Mouse (Mus musculus) cerebral cortex, adult 2 months (tissue): ENCODE data around the gene 1700123O20Rik.

Experiments
- WGBS: fragments of 180-500 bp; shearing (Covaris S2); methylation state at CpG from one replicate; pipeline ENCODE4 v1.1.7; 2018; 5-methylcytosine and 5-hydroxymethylcytosine counted together

Gene 1700123O20Rik

GRCm38 (mm10) chr14:54724049-54724448 is 38.0 kb downstream of the 1700123O20Rik start:
- 71% methylated on average over 6 of the region's 6 CpGs for WGBS

GRCm38 (mm10) chr14:54727565-54727964 is 41.5 kb downstream of the 1700123O20Rik start:
- WGBS, result 78% methylated on average over 5 of the region's 5 CpGs

- 47% methylated on average over 13 of the region's 13 CpGs for WGBS
Observed at GRCm38 (mm10) chr14:54728823-54729653, 43.0 kb downstream of the 1700123O20Rik start.

GRCm38 (mm10) chr14:54730305-54730704 is 44.3 kb downstream of the 1700123O20Rik start:
- 55% methylated on average over 6 of the region's 6 CpGs for WGBS

GRCm38 (mm10) chr14:54732206-54732605 is 46.2 kb downstream of the 1700123O20Rik start:
- 53% methylated on average over 8 of the region's 8 CpGs for WGBS

GRCm38 (mm10) chr14:54734004-54734403 is 48.0 kb downstream of the 1700123O20Rik start:
- 55% methylated on average over 4 of the region's 4 CpGs for WGBS

GRCm38 (mm10) chr14:54735221-54735620 is 49.2 kb downstream of the 1700123O20Rik start:
- WGBS, result 69% methylated on average over 4 of the region's 4 CpGs

- 47% methylated on average over 14 of the region's 14 CpGs for WGBS
Observed at GRCm38 (mm10) chr14:54736555-54737552, 50.8 kb downstream of the 1700123O20Rik start.

- WGBS, result 73% methylated on average over 10 of the region's 10 CpGs
Observed at GRCm38 (mm10) chr14:54737634-54738033, 51.6 kb downstream of the 1700123O20Rik start.
